26 mouse cellular contexts compared by ENCODE assay signal in the genomic region with DNA sequence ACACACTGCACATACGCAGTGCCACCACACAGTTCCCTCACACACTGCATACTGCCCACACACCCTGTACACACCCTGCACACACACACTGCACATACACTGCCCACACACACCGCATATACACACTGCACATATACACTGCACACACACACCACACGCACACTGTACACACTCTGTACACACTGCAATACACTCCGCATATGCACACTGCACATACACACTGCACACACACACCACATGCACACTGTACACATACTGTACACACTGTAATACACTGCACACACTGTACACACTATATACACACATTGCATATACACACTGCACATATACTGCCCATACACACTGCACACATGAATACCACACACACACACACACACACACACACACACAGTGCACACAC. TPM values are rescaled to one million over a fixed set of nuclear protein-coding genes. Genes with fewer than 3 reads are reported as not detected.
DNase-seq lines count a peak whose midpoint lies in the region; ATAC-seq lines count a peak whose summit lies in the region.
"Had no signal": no experiment of that assay in that cellular context is flagged by ENCODE, and none has a peak within 500 bp of the region (broad histone marks: within the 10 kb centered on the region; RNA-seq: fewer than 3 reads in every experiment).

No protein-coding gene starts in this region.

- 93% methylated on average over 4 of the region's 4 CpGs for WGBS in embryonic facial prominence, embryonic 11.5 days
- WGBS in embryonic facial prominence, embryonic 10.5 days: 93% methylated on average over 4 of the region's 4 CpGs
- WGBS in liver, embryonic 13.5 days (ENCODE audit: insufficient replicate concordance): 84% methylated on average over 4 of the region's 4 CpGs
- 83% methylated on average over 4 of the region's 4 CpGs for WGBS in liver, embryonic 11.5 days
- WGBS in embryonic facial prominence, embryonic 12.5 days: 95% methylated on average over 4 of the region's 4 CpGs
- WGBS in midbrain, embryonic 16.5 days: 95% methylated on average over 4 of the region's 4 CpGs

- no peaks in the 10 kb centered on the region for H3K4me1 ChIP-seq in embryonic facial prominence, embryonic 11.5 days (ENCODE audit: control insufficient read depth, insufficient read depth, low read length)
- H3K4me1 ChIP-seq in embryonic facial prominence, embryonic 10.5 days: no peaks in the 10 kb centered on the region
- H3K4me1 ChIP-seq in liver, embryonic 13.5 days (replicated peaks): no peaks in the 10 kb centered on the region
- no peaks in the 10 kb centered on the region for H3K4me1 ChIP-seq in liver, embryonic 11.5 days (replicated peaks; ENCODE audit: control insufficient read depth, insufficient read depth, low read length)
- no peaks in the 10 kb centered on the region for H3K4me1 ChIP-seq in embryonic facial prominence, embryonic 12.5 days
- H3K4me1 ChIP-seq in midbrain, embryonic 16.5 days (ENCODE audit: control insufficient read depth, insufficient read depth, low read length): no peaks in the 10 kb centered on the region
- H3K4me1 ChIP-seq: forebrain, embryonic 12.5 days; intestine, embryonic 15.5 days had no signal

- no peak overlapping the region for H3K9ac ChIP-seq in embryonic facial prominence, embryonic 11.5 days (replicated peaks; ENCODE audit: low read length)
- H3K9ac ChIP-seq in liver, embryonic 13.5 days: no peak overlapping the region
- no peak overlapping the region for H3K9ac ChIP-seq in liver, embryonic 11.5 days (ENCODE audit: low read depth, low read length)
- no peak overlapping the region for H3K9ac ChIP-seq in embryonic facial prominence, embryonic 12.5 days
- H3K9ac ChIP-seq in midbrain, embryonic 16.5 days (ENCODE audit: low read depth, low read length): no peak overlapping the region
- H3K9ac ChIP-seq: forebrain, embryonic 12.5 days; intestine, embryonic 15.5 days; liver, embryonic 14.5 days had no signal

- no peaks in the 10 kb centered on the region for H3K9me3 ChIP-seq in embryonic facial prominence, embryonic 11.5 days (replicated peaks; ENCODE audit: control insufficient read depth, low read length)
- H3K9me3 ChIP-seq in embryonic facial prominence, embryonic 10.5 days: 0 out of 2 replicates have a peak, but pooled peaks cover 2% of the 10 kb centered on the region
- H3K9me3 ChIP-seq in liver, embryonic 13.5 days (replicated peaks): no peaks in the 10 kb centered on the region
- H3K9me3 ChIP-seq in liver, embryonic 11.5 days (ENCODE audit: control insufficient read depth, low read length): no peaks in the 10 kb centered on the region
- H3K9me3 ChIP-seq in embryonic facial prominence, embryonic 12.5 days: no peaks in the 10 kb centered on the region
- H3K9me3 ChIP-seq in midbrain, embryonic 16.5 days (replicated peaks; ENCODE audit: control insufficient read depth, low read length, poor library complexity, severe bottlenecking): no peaks in the 10 kb centered on the region
- H3K9me3 ChIP-seq: forebrain, embryonic 12.5 days; intestine, embryonic 15.5 days had no signal

- H3K4me2 ChIP-seq in embryonic facial prominence, embryonic 11.5 days (ENCODE audit: low read depth, low read length): no peak overlapping the region
- H3K4me2 ChIP-seq in liver, embryonic 13.5 days: no peak overlapping the region
- H3K4me2 ChIP-seq in liver, embryonic 11.5 days: no peak overlapping the region
- H3K4me2 ChIP-seq in embryonic facial prominence, embryonic 12.5 days (replicated peaks): no peak overlapping the region
- H3K4me2 ChIP-seq in midbrain, embryonic 16.5 days (ENCODE audit: low read length): no peak overlapping the region
- H3K4me2 ChIP-seq: forebrain, embryonic 12.5 days; intestine, embryonic 15.5 days had no signal

- ATAC-seq in embryonic facial prominence, embryonic 11.5 days (replicated peaks; ENCODE audit: insufficient number of reproducible peaks, low FRiP score, low TSS enrichment, low read depth): 0 out of 2 replicates have a peak, but pooled peaks have one; percentile 16
- ATAC-seq in liver, embryonic 13.5 days (ENCODE audit: low read depth): 0 out of 2 replicates have a peak, but pooled peaks have one; percentile 29
- no peak for ATAC-seq in liver, embryonic 11.5 days (replicated peaks; ENCODE audit: low FRiP score)
- peak; percentile 56; the same call in 1 of the 2 replicates for ATAC-seq in embryonic facial prominence, embryonic 12.5 days (ENCODE audit: insufficient number of reproducible peaks, insufficient read depth, low FRiP score, low TSS enrichment)
- ATAC-seq in midbrain, embryonic 16.5 days: peak; percentile 60
- ATAC-seq: CD4-positive, CD25-positive, alpha-beta regulatory T cell, adult 4 months; intestine, embryonic 15.5 days; lung, postnatal 0 days had no signal

- H3K27ac ChIP-seq in embryonic facial prominence, embryonic 11.5 days (replicated peaks; ENCODE audit: low read depth, low read length): no peak overlapping the region
- no peak overlapping the region for H3K27ac ChIP-seq in embryonic facial prominence, embryonic 10.5 days (replicated peaks)
- H3K27ac ChIP-seq in liver, embryonic 13.5 days: no peak overlapping the region
- no peak overlapping the region for H3K27ac ChIP-seq in liver, embryonic 11.5 days (ENCODE audit: low read depth, low read length)
- no peak overlapping the region for H3K27ac ChIP-seq in embryonic facial prominence, embryonic 12.5 days
- H3K27ac ChIP-seq in midbrain, embryonic 16.5 days (ENCODE audit: low read length): no peak overlapping the region
- H3K27ac ChIP-seq: forebrain, embryonic 12.5 days; intestine, embryonic 15.5 days; liver, embryonic 14.5 days had no signal

- H3K36me3 ChIP-seq in embryonic facial prominence, embryonic 11.5 days (replicated peaks; ENCODE audit: control insufficient read depth, insufficient read depth, low read depth, low read length): no peaks in the 10 kb centered on the region
- no peaks in the 10 kb centered on the region for H3K36me3 ChIP-seq in embryonic facial prominence, embryonic 10.5 days (replicated peaks)
- no peaks in the 10 kb centered on the region for H3K36me3 ChIP-seq in liver, embryonic 13.5 days
- no peaks in the 10 kb centered on the region for H3K36me3 ChIP-seq in liver, embryonic 11.5 days (ENCODE audit: control insufficient read depth, insufficient read depth, low read length)
- no peaks in the 10 kb centered on the region for H3K36me3 ChIP-seq in embryonic facial prominence, embryonic 12.5 days
- no peaks in the 10 kb centered on the region for H3K36me3 ChIP-seq in midbrain, embryonic 16.5 days (ENCODE audit: control insufficient read depth, insufficient read depth, low read length)
- H3K36me3 ChIP-seq: forebrain, embryonic 12.5 days; G1E; intestine, embryonic 15.5 days had no signal

- H3K4me3 ChIP-seq in embryonic facial prominence, embryonic 11.5 days (ENCODE audit: low read depth, low read length): no peak overlapping the region
- no peak overlapping the region for H3K4me3 ChIP-seq in embryonic facial prominence, embryonic 10.5 days
- H3K4me3 ChIP-seq in liver, embryonic 13.5 days (replicated peaks): no peak overlapping the region
- H3K4me3 ChIP-seq in liver, embryonic 11.5 days (ENCODE audit: low read depth, low read length): no peak overlapping the region
- H3K4me3 ChIP-seq in embryonic facial prominence, embryonic 12.5 days: no peak overlapping the region
- H3K4me3 ChIP-seq in midbrain, embryonic 16.5 days (ENCODE audit: low read depth, low read length): no peak overlapping the region
- H3K4me3 ChIP-seq: forebrain, embryonic 12.5 days; intestine, embryonic 15.5 days had no signal

- no peaks in the 10 kb centered on the region for H3K27me3 ChIP-seq in embryonic facial prominence, embryonic 11.5 days (ENCODE audit: control insufficient read depth, insufficient read depth, low read length)
- no peaks in the 10 kb centered on the region for H3K27me3 ChIP-seq in embryonic facial prominence, embryonic 10.5 days (replicated peaks; ENCODE audit: low read depth, poor library complexity, severe bottlenecking)
- H3K27me3 ChIP-seq in liver, embryonic 13.5 days: no peaks in the 10 kb centered on the region
- no peaks in the 10 kb centered on the region for H3K27me3 ChIP-seq in liver, embryonic 11.5 days (replicated peaks; ENCODE audit: control insufficient read depth, insufficient read depth, low read length)
- H3K27me3 ChIP-seq in embryonic facial prominence, embryonic 12.5 days: no peaks in the 10 kb centered on the region
- no peaks in the 10 kb centered on the region for H3K27me3 ChIP-seq in midbrain, embryonic 16.5 days (ENCODE audit: control insufficient read depth, insufficient read depth, low read depth, low read length)
- H3K27me3 ChIP-seq: forebrain, embryonic 12.5 days; intestine, embryonic 15.5 days had no signal

- DNase-seq in embryonic facial prominence, embryonic 11.5 days (ENCODE audit: low spot score): no peak
- DNase-seq in embryonic facial prominence, embryonic 10.5 days (ENCODE audit: low spot score): no peak
- DNase-seq in liver, embryonic 13.5 days: no peak
- DNase-seq in liver, embryonic 11.5 days (ENCODE audit: low spot score): no peak
- DNase-seq in gastrocnemius, postnatal 25 days: no peak
- DNase-seq in adrenal gland, adult 8-10 months: no peak
- DNase-seq: cerebellum, adult 11-12 months; cerebellum, postnatal 36 days; gastrocnemius, postnatal 14 days; layer of hippocampus, postnatal 36 days; right cerebral cortex, adult 18-20 months had no signal

RNA-seq across cellular contexts. Expression of gene Gm2696, which starts 4.0 kb away (rescaled TPM):
- polyA plus RNA-seq in embryonic facial prominence, embryonic 11.5 days (2014; fragmentation: Nextera tagmentation; extraction: Ambion mirVana): not detected in 2 replicates
- not detected in 2 replicates for polyA plus RNA-seq in embryonic facial prominence, embryonic 10.5 days (2016; fragmentation: Nextera tagmentation; extraction: Ambion mirVana)
- polyA plus RNA-seq in liver, embryonic 13.5 days (2015; fragmentation: Nextera tagmentation; extraction: Ambion mirVana): not detected in 2 replicates
- not detected in 2 replicates for polyA plus RNA-seq in liver, embryonic 11.5 days (2014; fragmentation: Nextera tagmentation; extraction: Ambion mirVana)
- not detected in 2 replicates for polyA plus RNA-seq in embryonic facial prominence, embryonic 12.5 days (2016; fragmentation: Nextera tagmentation; extraction: Ambion mirVana)
- polyA plus RNA-seq in midbrain, embryonic 16.5 days (2015; fragmentation: Nextera tagmentation; extraction: Ambion mirVana): not detected in 2 replicates
- not detected for total RNA-seq in gastrocnemius, postnatal 25 days (2021)
- not detected for total RNA-seq in adrenal gland, adult 8-10 months (2022)
- total RNA-seq: adrenal gland, adult 18-20 months; G1E; gastrocnemius, postnatal 14 days; heart, adult 8-10 months; heart, postnatal 25 days; layer of hippocampus, postnatal 36 days; left cerebral cortex, postnatal 36 days had no signal
- polyA plus RNA-seq: CD4-positive, CD25-positive, alpha-beta regulatory T cell, adult 4 months; forebrain, embryonic 12.5 days; frontal cortex, adult 2 months; G1E; intestine, embryonic 15.5 days; kidney, embryonic 16.5 days; liver, embryonic 14.5 days; lung, postnatal 0 days; small intestine, adult 2 months had no signal

RNA-seq across cellular contexts. Expression of gene Gm9507, which starts 6.9 kb away (rescaled TPM):
- polyA plus RNA-seq in embryonic facial prominence, embryonic 11.5 days (2014; fragmentation: Nextera tagmentation; extraction: Ambion mirVana): not detected in 2 replicates
- polyA plus RNA-seq in embryonic facial prominence, embryonic 10.5 days (2016; fragmentation: Nextera tagmentation; extraction: Ambion mirVana): not detected in 2 replicates
- polyA plus RNA-seq in liver, embryonic 13.5 days (2015; fragmentation: Nextera tagmentation; extraction: Ambion mirVana): not detected in 2 replicates
- not detected in 2 replicates for polyA plus RNA-seq in liver, embryonic 11.5 days (2014; fragmentation: Nextera tagmentation; extraction: Ambion mirVana)
- polyA plus RNA-seq in embryonic facial prominence, embryonic 12.5 days (2016; fragmentation: Nextera tagmentation; extraction: Ambion mirVana): not detected in 2 replicates
- polyA plus RNA-seq in midbrain, embryonic 16.5 days (2015; fragmentation: Nextera tagmentation; extraction: Ambion mirVana): not detected in 2 replicates
- not detected for total RNA-seq in gastrocnemius, postnatal 25 days (2021)
- total RNA-seq in adrenal gland, adult 8-10 months (2022): not detected
- total RNA-seq: adrenal gland, adult 18-20 months; G1E; gastrocnemius, postnatal 14 days; heart, adult 8-10 months; heart, postnatal 25 days; layer of hippocampus, postnatal 36 days; left cerebral cortex, postnatal 36 days had no signal
- polyA plus RNA-seq: CD4-positive, CD25-positive, alpha-beta regulatory T cell, adult 4 months; forebrain, embryonic 12.5 days; frontal cortex, adult 2 months; G1E; intestine, embryonic 15.5 days; kidney, embryonic 16.5 days; liver, embryonic 14.5 days; lung, postnatal 0 days; small intestine, adult 2 months had no signal

RNA-seq across cellular contexts. Expression of gene Krtap10-4, which starts 8.4 kb away (rescaled TPM):
- polyA plus RNA-seq in embryonic facial prominence, embryonic 11.5 days (2014; fragmentation: Nextera tagmentation; extraction: Ambion mirVana): not detected in 2 replicates
- not detected in 2 replicates for polyA plus RNA-seq in embryonic facial prominence, embryonic 10.5 days (2016; fragmentation: Nextera tagmentation; extraction: Ambion mirVana)
- not detected in 2 replicates for polyA plus RNA-seq in liver, embryonic 13.5 days (2015; fragmentation: Nextera tagmentation; extraction: Ambion mirVana)
- polyA plus RNA-seq in liver, embryonic 11.5 days (2014; fragmentation: Nextera tagmentation; extraction: Ambion mirVana): not detected in 2 replicates
- not detected in 2 replicates for polyA plus RNA-seq in embryonic facial prominence, embryonic 12.5 days (2016; fragmentation: Nextera tagmentation; extraction: Ambion mirVana)
- polyA plus RNA-seq in midbrain, embryonic 16.5 days (2015; fragmentation: Nextera tagmentation; extraction: Ambion mirVana): not detected in 2 replicates
- not detected for total RNA-seq in gastrocnemius, postnatal 25 days (2021)
- total RNA-seq in adrenal gland, adult 8-10 months (2022): not detected
- total RNA-seq: adrenal gland, adult 18-20 months; G1E; gastrocnemius, postnatal 14 days; heart, adult 8-10 months; heart, postnatal 25 days; layer of hippocampus, postnatal 36 days; left cerebral cortex, postnatal 36 days had no signal
- polyA plus RNA-seq: CD4-positive, CD25-positive, alpha-beta regulatory T cell, adult 4 months; forebrain, embryonic 12.5 days; frontal cortex, adult 2 months; G1E; intestine, embryonic 15.5 days; kidney, embryonic 16.5 days; liver, embryonic 14.5 days; lung, postnatal 0 days; small intestine, adult 2 months had no signal

RNA-seq across cellular contexts. Expression of gene Krtap10-10, which starts 17.2 kb away (rescaled TPM):
- polyA plus RNA-seq in embryonic facial prominence, embryonic 11.5 days (2014; fragmentation: Nextera tagmentation; extraction: Ambion mirVana): not detected in 2 replicates
- not detected in 2 replicates for polyA plus RNA-seq in embryonic facial prominence, embryonic 10.5 days (2016; fragmentation: Nextera tagmentation; extraction: Ambion mirVana)
- polyA plus RNA-seq in liver, embryonic 13.5 days (2015; fragmentation: Nextera tagmentation; extraction: Ambion mirVana): not detected in 2 replicates
- polyA plus RNA-seq in liver, embryonic 11.5 days (2014; fragmentation: Nextera tagmentation; extraction: Ambion mirVana): not detected in 2 replicates
- polyA plus RNA-seq in embryonic facial prominence, embryonic 12.5 days (2016; fragmentation: Nextera tagmentation; extraction: Ambion mirVana): not detected in 2 replicates
- not detected in 2 replicates for polyA plus RNA-seq in midbrain, embryonic 16.5 days (2015; fragmentation: Nextera tagmentation; extraction: Ambion mirVana)
- not detected for total RNA-seq in gastrocnemius, postnatal 25 days (2021)
- not detected for total RNA-seq in adrenal gland, adult 8-10 months (2022)
- total RNA-seq: adrenal gland, adult 18-20 months; gastrocnemius, postnatal 14 days; heart, adult 8-10 months; heart, postnatal 25 days; layer of hippocampus, postnatal 36 days; left cerebral cortex, postnatal 36 days had no signal
- polyA plus RNA-seq: CD4-positive, CD25-positive, alpha-beta regulatory T cell, adult 4 months; forebrain, embryonic 12.5 days; frontal cortex, adult 2 months; G1E; intestine, embryonic 15.5 days; kidney, embryonic 16.5 days; liver, embryonic 14.5 days; lung, postnatal 0 days; small intestine, adult 2 months had no signal

RNA-seq across cellular contexts. Expression of gene Gm19668, which starts 19.6 kb away (rescaled TPM):
- not detected in 2 replicates for polyA plus RNA-seq in embryonic facial prominence, embryonic 11.5 days (2014; fragmentation: Nextera tagmentation; extraction: Ambion mirVana)
- not detected in 2 replicates for polyA plus RNA-seq in embryonic facial prominence, embryonic 10.5 days (2016; fragmentation: Nextera tagmentation; extraction: Ambion mirVana)
- not detected in 2 replicates for polyA plus RNA-seq in liver, embryonic 13.5 days (2015; fragmentation: Nextera tagmentation; extraction: Ambion mirVana)
- not detected in 2 replicates for polyA plus RNA-seq in liver, embryonic 11.5 days (2014; fragmentation: Nextera tagmentation; extraction: Ambion mirVana)
- not detected in 2 replicates for polyA plus RNA-seq in embryonic facial prominence, embryonic 12.5 days (2016; fragmentation: Nextera tagmentation; extraction: Ambion mirVana)
- polyA plus RNA-seq in midbrain, embryonic 16.5 days (2015; fragmentation: Nextera tagmentation; extraction: Ambion mirVana): not detected in 2 replicates
- not detected for total RNA-seq in gastrocnemius, postnatal 25 days (2021)
- total RNA-seq in adrenal gland, adult 8-10 months (2022): not detected
- total RNA-seq: adrenal gland, adult 18-20 months; gastrocnemius, postnatal 14 days; heart, adult 8-10 months; heart, postnatal 25 days; layer of hippocampus, postnatal 36 days; left cerebral cortex, postnatal 36 days had no signal
- polyA plus RNA-seq: CD4-positive, CD25-positive, alpha-beta regulatory T cell, adult 4 months; forebrain, embryonic 12.5 days; frontal cortex, adult 2 months; G1E; intestine, embryonic 15.5 days; kidney, embryonic 16.5 days; liver, embryonic 14.5 days; lung, postnatal 0 days; small intestine, adult 2 months had no signal
